Mouse (Mus musculus): ENCODE data around the gene Tnfaip8l1. TPM values are rescaled to one million over a fixed set of nuclear protein-coding genes. Genes with fewer than 3 reads are reported as not detected.
A peak's percentile ranks its signal among the peaks of the same experiment; 100 is the strongest.

Gene Tnfaip8l1
- polyA plus RNA-seq, 1 experiment from 2014 or later: 9.8 TPM

DNA sequence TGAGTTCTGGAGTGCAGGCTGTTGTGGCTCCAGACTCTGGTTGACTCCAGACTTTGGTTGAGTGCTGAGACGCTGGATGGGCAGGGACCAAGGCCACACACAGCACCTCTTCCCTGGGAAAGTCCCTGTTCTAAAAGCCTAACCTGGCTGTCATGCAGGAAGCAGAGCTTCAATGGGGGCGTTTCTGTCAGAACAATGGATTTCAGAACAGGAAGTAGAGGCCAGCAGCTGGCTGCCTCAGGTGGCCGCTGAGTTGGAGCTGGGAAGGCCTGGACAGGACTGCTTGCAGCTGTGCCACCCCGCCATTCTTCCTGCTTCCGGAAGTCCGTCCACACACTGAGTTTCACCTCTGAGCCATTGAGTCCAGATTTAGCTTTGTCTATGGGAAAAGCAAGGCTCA lies 7.6 kb downstream of the Tnfaip8l1 start:
- Histone ChIP-seq H3K9ac (no peak overlapping the region), H3K9me3 (no peaks in the 10 kb centered on the region), H3K27me3 (replicated peaks) (no peaks in the 10 kb centered on the region), H3K4me3 (no peak overlapping the region), H3K4me1 (peaks cover 23% of the 10 kb centered on the region), H3K4me2 (replicated peaks) (no peak overlapping the region), H3K36me3 (peaks cover 9% of the 10 kb centered on the region; the same call in 1 of the 2 replicates), H3K27ac (no peak overlapping the region)
- no peak for ATAC-seq (ENCODE audit: low FRiP score, low read depth)
- WGBS: 66% methylated on average over 6 of the region's 6 CpGs

DNA sequence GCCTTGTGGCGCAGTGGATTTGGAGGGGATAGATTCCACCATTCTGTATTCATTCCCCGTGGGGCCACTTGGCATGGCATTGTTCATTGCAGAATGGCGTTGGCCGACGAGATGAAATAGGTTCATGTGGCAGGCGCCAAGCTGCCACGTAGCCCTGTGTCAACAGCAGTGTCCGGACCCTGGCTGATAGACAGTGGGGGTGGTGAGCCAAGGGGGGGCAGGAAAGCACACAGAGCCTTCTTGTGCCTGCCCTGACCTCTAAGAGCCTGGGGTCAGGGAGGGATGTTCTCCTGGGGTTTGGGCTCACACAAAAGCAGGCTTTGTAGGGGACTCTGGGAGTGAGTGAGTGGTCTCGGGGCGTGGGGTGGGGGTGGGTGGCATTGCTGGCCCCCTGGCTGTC lies 8.4 kb downstream of the Tnfaip8l1 start:
- Histone ChIP-seq H3K9me3 (no peaks in the 10 kb centered on the region), H3K4me2 (replicated peaks) (0 out of 2 replicates have a peak overlapping the region, but pooled peaks have one; percentile 8), H3K4me3 (no peak overlapping the region), H3K4me1 (peaks cover 19% of the 10 kb centered on the region), H3K36me3 (peaks cover 15% of the 10 kb centered on the region; the same call in 1 of the 2 replicates), H3K27ac (no peak overlapping the region), H3K9ac (peak overlapping the region; percentile 33; the same call in 1 of the 2 replicates), H3K27me3 (replicated peaks) (no peaks in the 10 kb centered on the region)
- ATAC-seq (ENCODE audit: low FRiP score, low read depth): 0 out of 2 replicates have a peak, but pooled peaks have one; percentile 8
- 25% methylated on average over 10 of the region's 10 CpGs for WGBS

DNA sequence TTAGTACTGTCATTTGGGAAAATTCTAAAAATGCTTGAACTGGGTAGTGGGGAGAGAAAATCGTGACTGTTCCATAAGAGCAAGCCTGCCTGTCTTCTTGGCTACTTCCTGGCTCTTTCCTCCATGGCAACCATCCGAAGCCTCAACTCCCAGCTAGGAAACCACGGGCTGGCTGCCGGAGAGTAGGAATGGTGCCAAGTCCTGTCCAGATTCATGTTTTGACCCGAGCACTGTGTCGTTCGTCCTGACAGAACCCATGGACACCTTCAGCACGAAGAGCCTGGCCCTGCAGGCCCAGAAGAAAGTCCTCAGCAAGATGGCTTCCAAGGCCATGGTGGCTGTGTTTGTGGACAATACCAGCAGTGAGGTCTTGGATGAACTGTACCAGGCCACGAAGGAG lies 9.2 kb downstream of the Tnfaip8l1 start:
- Histone ChIP-seq H3K4me1 (peaks cover 15% of the 10 kb centered on the region), H3K27ac (no peak overlapping the region), H3K27me3 (replicated peaks) (no peaks in the 10 kb centered on the region), H3K9me3 (no peaks in the 10 kb centered on the region), H3K4me2 (replicated peaks) (no peak overlapping the region), H3K36me3 (peaks cover 21% of the 10 kb centered on the region; the same call in 1 of the 2 replicates), H3K4me3 (no peak overlapping the region), H3K9ac (no peak overlapping the region)
- 83% methylated on average over 9 of the region's 9 CpGs for WGBS
- no peak for ATAC-seq (ENCODE audit: low FRiP score, low read depth)

DNA sequence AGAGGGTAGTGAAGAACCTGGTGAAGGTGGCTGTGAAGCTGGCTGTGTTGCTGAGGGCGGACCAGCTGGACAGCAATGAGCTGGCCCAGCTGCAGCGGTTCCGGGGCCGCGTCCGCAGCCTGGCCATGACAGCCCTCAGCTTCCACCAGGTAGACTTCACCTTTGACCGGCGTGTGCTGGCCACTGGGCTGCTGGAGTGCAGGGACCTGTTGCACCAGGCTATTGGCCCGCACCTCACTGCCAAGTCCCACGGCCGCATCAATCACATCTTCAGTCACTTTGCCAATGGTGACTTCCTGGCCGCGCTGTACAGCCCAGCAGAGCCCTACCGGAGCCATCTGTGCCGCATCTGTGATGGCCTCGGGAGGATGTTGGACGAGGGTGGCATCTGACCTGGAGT lies 9.6 kb downstream of the Tnfaip8l1 start:
- H3K9me3 ChIP-seq: no peaks in the 10 kb centered on the region
- H3K36me3 ChIP-seq: peaks cover 26% of the 10 kb centered on the region
- no peak overlapping the region for H3K4me2 ChIP-seq (replicated peaks)
- H3K9ac ChIP-seq: no peak overlapping the region
- H3K4me1 ChIP-seq: peaks cover 15% of the 10 kb centered on the region
- WGBS: 93% methylated on average over 17 of the region's 17 CpGs
- H3K27me3 ChIP-seq (replicated peaks): no peaks in the 10 kb centered on the region
- H3K27ac ChIP-seq: no peak overlapping the region
- no peak overlapping the region for H3K4me3 ChIP-seq
- ATAC-seq (ENCODE audit: low FRiP score, low read depth): no peak

DNA sequence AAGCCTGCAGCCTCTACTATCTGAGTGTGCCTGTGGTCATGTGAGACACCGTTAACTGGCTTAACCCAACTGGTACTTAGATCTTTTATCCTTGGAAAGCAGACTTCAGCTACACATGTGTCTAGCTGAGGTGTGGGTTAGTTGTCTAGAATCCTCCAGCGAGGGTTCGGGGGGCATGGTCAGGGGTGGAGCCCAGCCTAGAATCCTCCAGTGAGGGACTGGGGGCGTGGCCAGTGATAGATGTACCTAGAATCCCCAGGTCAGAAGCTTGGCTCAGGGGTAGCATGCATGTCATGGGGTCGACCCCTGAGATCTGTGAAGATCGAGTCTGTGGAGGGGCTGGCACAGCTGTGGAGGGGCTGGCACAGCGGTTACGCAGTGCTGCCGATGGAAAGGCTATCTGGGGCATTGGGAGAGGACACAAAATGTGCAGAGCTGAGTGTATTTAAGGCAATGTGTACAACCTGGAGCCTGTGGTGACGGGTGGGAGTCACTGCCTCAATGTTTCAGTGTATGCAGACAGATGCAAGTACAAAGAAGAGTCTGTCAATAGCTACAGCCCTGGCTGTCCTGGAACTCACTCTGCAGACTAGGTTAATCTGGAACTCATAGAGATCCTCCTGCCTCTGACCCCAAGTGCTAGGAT lies 11.2 kb downstream of the Tnfaip8l1 start:
- Histone ChIP-seq H3K9me3 (no peaks in the 10 kb centered on the region), H3K4me2 (replicated peaks) (no peak overlapping the region), H3K9ac (no peak overlapping the region), H3K4me1 (peaks cover 15% of the 10 kb centered on the region), H3K36me3 (peaks cover 41% of the 10 kb centered on the region), H3K27me3 (replicated peaks) (no peaks in the 10 kb centered on the region), H3K4me3 (no peak overlapping the region), H3K27ac (no peak overlapping the region)
- no peak for ATAC-seq (ENCODE audit: low FRiP score, low read depth)
- WGBS: 62% methylated on average over 10 of the region's 10 CpGs

DNA sequence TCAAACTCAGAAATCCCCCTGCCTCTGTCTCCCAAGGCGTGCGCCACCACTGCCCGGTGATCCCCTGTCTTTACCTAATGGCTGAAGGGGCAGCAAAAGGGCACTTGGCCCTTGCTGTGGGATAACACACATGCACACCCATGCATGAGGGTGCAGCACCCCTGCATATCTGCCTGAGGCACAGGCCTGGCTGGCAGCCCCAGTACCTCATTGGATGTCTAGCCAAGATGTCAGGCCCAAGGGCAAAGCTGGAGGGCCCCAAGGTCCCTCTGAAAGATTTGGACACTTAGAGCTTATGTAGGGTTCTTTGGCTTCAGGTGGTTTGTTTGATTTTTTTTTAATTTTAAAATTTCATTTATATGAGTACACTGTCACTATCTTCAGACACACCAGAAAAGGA lies 13.1 kb downstream of the Tnfaip8l1 start:
- 95% methylated on average over 3 of the region's 3 CpGs for WGBS
- H3K27ac ChIP-seq: no peak overlapping the region
- H3K4me3 ChIP-seq: no peak overlapping the region
- peaks cover 58% of the 10 kb centered on the region for H3K36me3 ChIP-seq
- no peaks in the 10 kb centered on the region for H3K9me3 ChIP-seq
- no peak overlapping the region for H3K4me2 ChIP-seq (replicated peaks)
- no peak overlapping the region for H3K9ac ChIP-seq
- H3K4me1 ChIP-seq: peaks cover 6% of the 10 kb centered on the region
- no peak for ATAC-seq (ENCODE audit: low FRiP score, low read depth)
- no peaks in the 10 kb centered on the region for H3K27me3 ChIP-seq (replicated peaks)

DNA sequence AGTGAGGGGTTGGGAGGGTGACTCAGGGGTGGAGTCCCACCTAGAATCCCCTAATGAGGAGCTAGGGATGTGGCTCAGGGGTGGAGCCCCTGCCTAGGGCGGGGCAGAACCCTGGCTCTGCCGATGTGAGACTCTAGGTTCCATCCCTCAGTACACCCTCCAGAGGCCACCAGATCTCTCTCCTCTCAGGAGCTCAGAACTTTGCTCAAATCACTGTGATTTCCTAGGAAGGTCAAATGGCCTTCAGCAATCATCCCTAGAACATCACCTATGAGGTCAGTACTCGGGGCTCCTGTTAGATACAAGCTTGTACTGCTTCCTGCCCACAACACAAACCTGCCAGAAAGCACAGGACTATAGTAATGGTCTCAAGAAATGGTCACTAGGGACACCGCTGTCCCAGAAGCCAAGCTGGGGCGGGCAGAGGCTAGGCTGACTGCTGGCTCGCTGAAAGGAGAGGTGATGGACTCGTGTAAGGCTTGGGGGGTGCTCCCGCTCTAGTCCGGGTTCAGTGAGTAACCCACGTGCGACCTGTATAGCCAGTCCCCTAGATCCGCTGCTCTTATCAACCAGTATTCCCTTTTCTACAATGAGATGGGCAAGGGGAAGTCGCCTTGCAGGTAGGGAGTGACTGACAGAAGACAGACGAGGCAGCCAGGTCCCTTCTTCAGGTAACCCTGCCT lies 20.8 kb downstream of the Tnfaip8l1 start:
- H3K27me3 ChIP-seq (replicated peaks): no peaks in the 10 kb centered on the region
- H3K4me3 ChIP-seq: peak overlapping the region; percentile 71
- peak overlapping the region; percentile 92 for H3K4me2 ChIP-seq (replicated peaks)
- no peak overlapping the region for H3K27ac ChIP-seq
- no peaks in the 10 kb centered on the region for H3K9me3 ChIP-seq
- H3K4me1 ChIP-seq: peaks cover 30% of the 10 kb centered on the region
- peak; percentile 18 for ATAC-seq (ENCODE audit: low FRiP score, low read depth)
- H3K9ac ChIP-seq: peak overlapping the region; percentile 71
- peaks cover 53% of the 10 kb centered on the region for H3K36me3 ChIP-seq
- WGBS: 2% methylated on average over 14 of the region's 14 CpGs

DNA sequence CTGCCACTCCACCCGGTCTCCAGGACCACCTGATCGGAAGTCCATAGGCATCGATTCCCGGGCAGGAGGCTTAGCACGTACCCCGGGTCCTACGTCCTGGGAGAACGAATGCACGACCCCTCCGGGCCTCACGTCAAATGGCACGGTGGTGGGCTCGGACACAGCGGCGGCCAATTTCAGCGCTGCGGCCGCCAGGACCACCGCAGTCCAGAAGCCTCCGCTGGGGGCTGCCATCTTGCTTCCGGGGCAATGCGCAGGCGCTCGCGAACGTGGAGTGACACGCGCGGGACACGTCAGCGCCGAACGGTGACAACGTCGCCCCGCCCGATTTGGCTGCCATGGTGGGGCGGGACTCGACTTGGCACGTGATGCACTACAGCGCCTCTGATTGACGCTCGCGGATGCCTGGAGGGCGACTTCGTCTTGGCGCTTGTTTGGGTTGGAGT lies 21.4 kb downstream of the Tnfaip8l1 start, which contains the start of gene Mydgf:
Gene Mydgf, minus strand, starts transcription at position 263 of the 446 bp plus-strand sequence.
- Histone ChIP-seq H3K27me3 (replicated peaks) (no peaks in the 10 kb centered on the region), H3K4me2 (replicated peaks) (peak within 1 kb of the TSS; percentile 92), H3K9ac (peak within 1 kb of the TSS; percentile 71), H3K4me3 (peak within 1 kb of the TSS; percentile 71), H3K27ac (no peak within 1 kb of the TSS), H3K9me3 (no peaks in the 10 kb centered on the region), H3K4me1 (peaks cover 30% of the 10 kb centered on the region), H3K36me3 (peaks cover 55% of the 10 kb centered on the region)
- under 1% methylated on average over 47 of the region's 47 CpGs for WGBS
- ATAC-seq (ENCODE audit: low FRiP score, low read depth): peak; percentile 88

DNA sequence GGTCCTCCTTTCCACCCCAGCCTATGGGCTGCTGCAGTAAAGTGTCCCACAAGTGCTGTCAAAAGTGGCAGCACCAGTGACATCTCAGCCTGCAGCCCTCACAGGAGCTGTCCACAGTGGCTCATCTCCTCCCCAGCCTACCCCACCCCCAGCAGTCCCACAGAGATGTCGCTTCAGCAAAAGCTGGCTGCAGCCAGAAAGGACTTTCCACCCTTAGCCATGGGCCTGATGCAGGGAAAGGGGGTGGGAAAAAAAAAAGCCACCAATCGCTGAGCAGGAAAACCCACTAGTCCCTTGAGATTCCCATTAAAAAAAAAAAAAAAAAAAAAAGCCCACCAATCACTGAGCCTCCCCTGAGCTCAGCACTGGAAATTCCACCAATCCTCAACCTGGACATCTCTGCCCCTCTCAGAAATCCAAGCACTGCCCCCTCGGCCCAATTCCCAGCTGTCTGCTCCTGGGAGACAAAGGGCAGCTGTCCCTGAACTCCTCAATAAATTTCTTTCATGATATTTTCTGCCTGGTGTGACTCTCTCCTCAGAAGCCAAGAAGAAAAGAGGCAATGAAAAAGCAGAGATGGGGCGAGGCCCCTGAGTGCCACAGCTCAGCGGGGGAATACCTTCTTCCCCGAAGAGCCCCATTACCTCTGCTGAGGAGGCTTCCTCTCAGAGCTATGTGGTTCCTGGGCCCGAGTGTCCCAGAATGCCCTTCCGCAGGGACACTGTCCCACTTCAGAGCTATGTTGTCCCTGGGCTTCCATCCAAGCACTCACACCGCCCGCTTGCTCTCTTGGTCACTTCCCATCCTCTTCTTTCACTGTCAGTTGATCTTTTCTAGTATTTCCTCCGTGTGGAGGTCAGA lies 23.2 kb downstream of the Tnfaip8l1 start:
- Histone ChIP-seq H3K36me3 (peaks cover 56% of the 10 kb centered on the region), H3K9ac (0 out of 2 replicates have a peak overlapping the region, but pooled peaks have one; percentile 18), H3K4me3 (no peak overlapping the region), H3K4me2 (replicated peaks) (peak overlapping the region; percentile 92; the same call in 1 of the 2 replicates), H3K27me3 (replicated peaks) (no peaks in the 10 kb centered on the region), H3K27ac (peak overlapping the region; percentile 33; the same call in 1 of the 2 replicates), H3K9me3 (no peaks in the 10 kb centered on the region), H3K4me1 (peaks cover 30% of the 10 kb centered on the region)
- WGBS: 30% methylated on average over 11 of the region's 11 CpGs
- peak; percentile 61; the same call in 1 of the 2 replicates for ATAC-seq (ENCODE audit: low FRiP score, low read depth)

DNA sequence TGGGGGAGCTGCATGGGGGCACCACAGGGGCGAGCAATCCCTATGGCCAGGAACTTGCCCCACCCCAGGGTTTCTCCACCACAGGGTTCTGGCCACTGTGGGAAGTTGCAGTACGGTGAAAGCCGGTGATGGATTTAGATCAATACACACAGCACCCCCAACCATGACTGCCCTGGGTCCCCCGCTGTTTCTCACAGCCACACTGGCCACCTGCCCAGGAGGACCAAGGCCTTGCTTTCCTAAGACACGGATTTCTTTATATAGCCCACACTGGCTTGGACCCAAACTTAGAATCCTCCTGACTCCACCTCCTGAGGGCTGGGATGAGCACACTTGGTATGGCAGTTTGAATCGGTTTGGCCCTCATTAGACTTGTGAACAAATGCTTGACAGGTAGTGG lies 29.0 kb downstream of the Tnfaip8l1 start:
- Histone ChIP-seq H3K9ac (no peak overlapping the region), H3K4me1 (peaks cover 2% of the 10 kb centered on the region; the same call in 1 of the 2 replicates), H3K9me3 (no peaks in the 10 kb centered on the region), H3K27ac (no peak overlapping the region), H3K36me3 (peaks cover 96% of the 10 kb centered on the region), H3K4me3 (no peak overlapping the region), H3K4me2 (replicated peaks) (no peak overlapping the region), H3K27me3 (replicated peaks) (no peaks in the 10 kb centered on the region)
- no peak for ATAC-seq (ENCODE audit: low FRiP score, low read depth)
- WGBS: 95% methylated on average over 6 of the region's 6 CpGs

DNA sequence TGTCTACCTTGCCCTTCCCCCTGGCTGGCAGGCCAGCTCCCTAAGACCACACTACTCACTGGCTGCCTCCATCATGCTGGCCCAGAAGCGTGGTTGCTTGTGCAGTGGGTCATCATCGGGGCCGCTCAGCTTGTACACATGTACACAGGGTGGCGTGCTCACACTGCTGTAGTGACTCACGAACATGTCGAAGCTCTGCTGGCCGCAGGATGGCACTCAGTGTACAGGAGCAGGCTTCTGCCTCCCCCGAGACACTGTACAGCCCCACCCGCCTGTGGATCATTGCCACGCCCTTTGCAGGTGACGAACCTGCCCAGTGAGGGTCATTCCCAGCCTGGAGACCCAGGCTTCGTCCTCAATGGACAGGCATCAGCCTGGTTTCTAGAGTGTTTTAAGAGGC lies 32.1 kb downstream of the Tnfaip8l1 start:
- Histone ChIP-seq H3K27ac (no peak overlapping the region), H3K4me2 (replicated peaks) (no peak overlapping the region), H3K36me3 (peaks cover 100% of the 10 kb centered on the region), H3K4me3 (no peak overlapping the region), H3K9ac (no peak overlapping the region), H3K4me1 (no peaks in the 10 kb centered on the region), H3K9me3 (no peaks in the 10 kb centered on the region), H3K27me3 (replicated peaks) (no peaks in the 10 kb centered on the region)
- ATAC-seq (ENCODE audit: low FRiP score, low read depth): no peak
- 95% methylated on average over 12 of the region's 12 CpGs for WGBS

DNA sequence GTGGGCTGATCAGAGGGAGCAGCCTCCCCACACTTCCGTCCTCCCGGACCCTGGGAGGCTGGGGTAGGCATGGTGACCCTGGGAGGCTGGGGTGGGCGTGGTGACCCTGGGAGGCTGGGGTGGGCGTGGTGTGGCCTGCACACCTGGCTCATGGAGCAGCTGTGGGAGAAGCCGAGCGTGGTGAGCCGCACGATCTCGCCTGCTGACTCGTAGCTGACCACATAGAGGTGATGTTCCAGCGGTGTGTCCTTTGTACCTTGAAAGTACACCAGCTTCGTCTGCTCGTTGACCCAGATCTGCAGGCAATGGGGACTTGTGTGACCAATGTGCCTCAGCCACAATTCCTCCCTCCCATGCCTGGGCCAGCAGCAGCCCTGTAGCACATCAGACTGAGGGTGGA lies 32.5 kb downstream of the Tnfaip8l1 start:
- WGBS: 94% methylated on average over 13 of the region's 13 CpGs
- Histone ChIP-seq H3K27ac (no peak overlapping the region), H3K4me3 (no peak overlapping the region), H3K9ac (no peak overlapping the region), H3K27me3 (replicated peaks) (no peaks in the 10 kb centered on the region), H3K9me3 (no peaks in the 10 kb centered on the region), H3K4me1 (no peaks in the 10 kb centered on the region), H3K4me2 (replicated peaks) (no peak overlapping the region), H3K36me3 (peaks cover 96% of the 10 kb centered on the region)
- ATAC-seq (ENCODE audit: low FRiP score, low read depth): no peak

Measured in neural tube, embryonic 12.5 days (tissue).